ENCODE assay signal across 13 mouse cellular contexts in genomic region chr15:103834198-103834597, GRCm38 (mm10).
"Had no signal": no experiment of that assay in that cellular context is flagged by ENCODE, and none has a peak within 500 bp of the region (broad histone marks: within the 10 kb centered on the region; RNA-seq: fewer than 3 reads in every experiment).

No protein-coding gene starts in this region.

- H3K9ac ChIP-seq: limb, embryonic 15.5 days; liver, embryonic 12.5 days; lung, embryonic 14.5 days; neural tube, embryonic 13.5 days had no signal

- ATAC-seq: liver, embryonic 12.5 days had no signal

- H3K4me3 ChIP-seq: limb, embryonic 15.5 days; liver, embryonic 12.5 days; midbrain, embryonic 10.5 days; neural tube, embryonic 13.5 days had no signal

- H3K27me3 ChIP-seq: limb, embryonic 15.5 days; liver, embryonic 12.5 days; neural tube, embryonic 13.5 days had no signal

- H3K4me1 ChIP-seq: limb, embryonic 15.5 days; liver, embryonic 12.5 days; midbrain, embryonic 10.5 days; neural tube, embryonic 13.5 days had no signal

- H3K27ac ChIP-seq: kidney, postnatal 0 days; limb, embryonic 15.5 days; liver, embryonic 12.5 days; midbrain, embryonic 10.5 days; neural tube, embryonic 13.5 days had no signal

- H3K9me3 ChIP-seq: limb, embryonic 15.5 days; liver, embryonic 12.5 days; midbrain, embryonic 10.5 days; neural tube, embryonic 13.5 days had no signal

- H3K4me2 ChIP-seq: limb, embryonic 15.5 days; liver, embryonic 12.5 days; lung, embryonic 14.5 days; neural tube, embryonic 13.5 days had no signal

- H3K36me3 ChIP-seq: limb, embryonic 15.5 days; liver, embryonic 12.5 days; midbrain, embryonic 10.5 days; neural tube, embryonic 13.5 days had no signal

- DNase-seq: kidney, adult 11 months; kidney, adult 9 months; kidney, postnatal 36 days; lung, embryonic 14.5 days; lung, postnatal 10 days; lung, postnatal 4 days; midbrain, embryonic 14.5 days; thymus, postnatal 36 days had no signal
